Mouse (Mus musculus) intestine, postnatal 0 days (tissue): Measurements from ENCODE around the gene Samd4. TPM values are rescaled to one million over a fixed set of nuclear protein-coding genes. Genes with fewer than 3 reads are reported as not detected.
"Not testable (repeated sequence)": the region's sequence is repeated elsewhere in the genome, so short reads cannot be mapped to it uniquely, and the experiment has no call there.

Experiments used
- ATAC-seq: fragments of 200-750 bp; cut with Nextera tagmentation; 2 replicates; pipeline ENCODE4 v1.8.0; 2017; ENCODE audit warnings: mild to moderate bottlenecking, moderate TSS enrichment, moderate library complexity
- H3K27ac ChIP-seq: fragments of 300-500 bp; sonication (generic); 2 replicates; pipeline ENCODE4 v1.5.1; 2014; ENCODE audit warnings: mild to moderate bottlenecking, low read depth, low read length, moderate library complexity
- H3K27me3 ChIP-seq: fragments of 300-500 bp; sonication (generic); replicated peaks from 2 replicates; pipeline ENCODE4 v1.6.1; 2014; ENCODE audit warnings: low read length, mixed read lengths; ENCODE audit not compliant: control insufficient read depth, insufficient read depth
- H3K36me3 ChIP-seq: fragments of 300-500 bp; sonication (generic); 2 replicates; pipeline ENCODE4 v1.6.1; 2014; ENCODE audit warnings: mild to moderate bottlenecking, moderate library complexity; ENCODE audit not compliant: control insufficient read depth, insufficient read depth
- H3K4me1 ChIP-seq: fragments of 300-500 bp; sonication (generic); replicated peaks from 2 replicates; pipeline ENCODE4 v1.6.1; 2014; ENCODE audit warnings: antibody characterized with exemption, low read length, mixed read lengths; ENCODE audit not compliant: control insufficient read depth, insufficient read depth
- H3K4me2 ChIP-seq: fragments of 300-500 bp; sonication (generic); replicated peaks from 2 replicates; pipeline ENCODE4 v1.6.1; 2014; ENCODE audit warnings: low read depth, mild to moderate bottlenecking, moderate library complexity
- H3K4me3 ChIP-seq: fragments of 300-500 bp; sonication (generic); 2 replicates; pipeline ENCODE4 v1.5.1; 2014; ENCODE audit warnings: low read depth, low read length
- H3K9ac ChIP-seq: fragments of 300-500 bp; sonication (generic); 2 replicates; pipeline ENCODE4 v1.6.1; 2014; ENCODE audit warnings: mild to moderate bottlenecking, low read depth, low read length
- H3K9me3 ChIP-seq: fragments of 300-500 bp; sonication (generic); 2 replicates; pipeline ENCODE4 v1.6.1; 2016; ENCODE audit warnings: mixed run types; ENCODE audit not compliant: control insufficient read depth
- CTCF ChIP-seq: sonication (generic); IDR thresholded peaks from 2 replicates; pipeline ENCODE4 v1.5.1; 2016; ENCODE audit warnings: low read depth, mild to moderate bottlenecking, control low read depth, antibody characterized with exemption, moderate library complexity
- whole genome bisulfite sequencing: fragments of 180-500 bp; shearing (Covaris S2); extraction: QIAGEN DNeasy Blood & Tissue Kit; methylation state at CpG from one replicate; pipeline ENCODE4 v1.1.7; 2014; 5-methylcytosine and 5-hydroxymethylcytosine counted together
- polyA plus RNA-seq: library from polyadenylated mRNA; unstranded; fragments of >200 nt; fragmentation: Nextera tagmentation; extraction: Ambion mirVana; gene quantifications from 2 replicates; pipeline ENCODE4 v1.2.1, GENCODE M21; 2015

Gene Samd4
- polyA plus RNA-seq, 1 experiment from 2014 or later = 3.1 TPM

- Histone ChIP-seq H3K27me3 (no peaks in the 10 kb centered on the region), H3K27ac (no peak overlapping the region), H3K36me3 (no peaks in the 10 kb centered on the region), H3K4me2 (no peak overlapping the region), H3K4me1 (no peaks in the 10 kb centered on the region), H3K4me3 (no peak overlapping the region), H3K9me3 (no peaks in the 10 kb centered on the region), H3K9ac (no peak overlapping the region)
- ATAC-seq = no peak
- TF ChIP-seq CTCF = no peak
- 89% methylated on average over 5 of the region's 5 CpGs for WGBS
Observed at GRCm38 (mm10) chr14:47096357-47096756, 213.7 kb downstream of the Samd4 start.

DNA sequence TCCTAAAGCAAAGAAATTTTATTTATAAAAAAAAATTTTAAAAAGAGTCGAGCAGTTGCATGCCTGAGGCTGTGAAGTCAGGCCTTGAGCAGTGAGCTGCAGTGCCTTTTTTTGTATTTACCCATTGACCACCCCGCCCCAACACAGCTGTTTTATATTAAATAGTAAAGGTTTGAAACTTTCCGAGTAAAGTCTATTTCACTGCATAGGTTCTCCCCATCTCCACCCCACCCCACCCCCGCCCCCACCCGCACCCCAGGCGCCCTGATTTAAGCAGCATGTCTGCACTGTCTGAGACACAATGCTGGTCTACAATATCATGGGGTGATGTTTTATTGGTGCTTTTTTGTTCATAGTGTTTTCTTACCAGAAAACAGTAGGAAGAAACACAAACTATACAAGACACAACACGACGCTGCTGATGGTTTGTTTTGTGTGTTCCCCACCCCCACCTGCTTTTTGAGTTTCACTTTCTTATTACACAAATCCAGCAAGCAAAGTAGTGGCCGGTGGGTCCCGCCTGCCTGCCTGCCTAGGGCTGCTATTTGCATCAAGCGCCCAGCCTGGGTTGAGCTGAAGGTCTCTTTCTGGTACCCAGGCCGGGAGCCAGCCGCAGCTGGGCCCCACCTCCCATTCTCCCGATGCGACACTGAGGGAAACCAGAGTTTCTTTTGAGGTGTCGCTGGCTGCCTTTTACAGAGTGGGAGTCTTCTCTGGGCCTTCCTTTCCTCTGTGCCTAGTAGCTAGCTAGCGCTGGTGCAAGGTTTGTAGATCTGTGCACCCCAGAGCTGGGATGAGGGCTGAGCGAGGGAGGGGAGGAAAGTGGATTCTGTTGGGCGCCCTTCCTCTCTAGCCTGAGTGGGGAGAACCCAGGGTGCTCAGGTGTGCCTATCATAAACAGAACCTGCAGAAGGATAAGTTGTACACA, 221.9 kb downstream of the Samd4 start:
- peak; percentile 19; the same call in 1 of the 2 replicates for ATAC-seq
- H3K9ac ChIP-seq = peak overlapping the region; percentile 37; the same call in 1 of the 2 replicates

DNA sequence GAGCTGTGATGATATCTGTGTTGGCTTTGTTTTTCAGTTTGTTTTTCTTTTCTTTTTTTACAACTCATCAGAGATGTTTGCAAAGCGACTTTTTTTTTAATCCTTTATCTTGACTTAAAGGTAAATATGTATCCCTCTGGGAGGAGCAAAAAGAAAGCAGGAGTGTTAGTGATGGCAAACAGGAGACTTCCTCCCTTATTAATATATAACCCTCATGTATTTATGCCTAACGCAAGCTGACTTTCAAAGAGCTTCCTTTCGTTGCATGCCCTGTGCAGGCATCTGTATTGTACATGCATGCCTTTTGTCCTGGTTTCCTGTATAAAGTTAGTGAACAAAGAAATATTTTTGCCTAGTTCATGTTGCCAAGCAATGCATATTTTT, 222.5 kb downstream of the Samd4 start:
- Histone ChIP-seq H3K36me3 (no peaks in the 10 kb centered on the region), H3K4me2 (peak overlapping the region; percentile 65), H3K4me1 (no peaks in the 10 kb centered on the region), H3K27me3 (no peaks in the 10 kb centered on the region), H3K27ac (0 out of 2 replicates have a peak overlapping the region, but pooled peaks have one; percentile 30), H3K9ac (peak overlapping the region; percentile 37; the same call in 1 of the 2 replicates), H3K4me3 (no peak overlapping the region; the same call in 1 of the 2 replicates), H3K9me3 (no peaks in the 10 kb centered on the region)
- WGBS = 37% methylated on average over 3 of the region's 3 CpGs
- no peak for ATAC-seq
- no peak for TF ChIP-seq CTCF

More for the DNA sequence above, 221.9 kb downstream of the Samd4 start:
- peak overlapping the region; percentile 30; the same call in 1 of the 2 replicates for H3K27ac ChIP-seq
- no peaks in the 10 kb centered on the region for H3K4me1 ChIP-seq
- no peaks in the 10 kb centered on the region for H3K36me3 ChIP-seq
- H3K9me3 ChIP-seq = no peaks in the 10 kb centered on the region
- 31% methylated on average over 19 of the region's 19 CpGs for WGBS
- H3K4me2 ChIP-seq = peak overlapping the region; percentile 65
- no peak for TF ChIP-seq CTCF
- peak overlapping the region; percentile 36 for H3K4me3 ChIP-seq
- H3K27me3 ChIP-seq = no peaks in the 10 kb centered on the region

DNA sequence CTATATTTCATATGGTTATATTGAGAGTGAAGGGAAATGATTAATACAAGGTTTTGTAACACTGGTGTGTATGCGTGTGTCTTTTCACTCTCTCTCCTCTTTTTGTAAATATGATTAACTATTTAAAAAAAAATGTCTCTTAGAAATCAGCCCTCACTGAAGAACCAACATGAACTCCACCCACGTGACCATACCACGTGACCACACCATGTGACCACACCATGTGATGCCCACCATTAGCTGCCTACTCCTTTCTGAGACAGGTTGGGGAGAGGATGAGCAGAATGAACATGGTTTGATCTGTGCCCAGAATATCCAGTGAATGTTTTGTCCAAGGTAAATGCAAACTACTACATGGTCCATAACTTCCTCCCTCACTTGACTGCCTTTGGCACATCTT, 223.1 kb downstream of the Samd4 start:
- 91% methylated on average over 3 of the region's 3 CpGs for WGBS
- Histone ChIP-seq H3K4me1 (no peaks in the 10 kb centered on the region), H3K4me3 (no peak overlapping the region), H3K36me3 (no peaks in the 10 kb centered on the region), H3K4me2 (no peak overlapping the region), H3K27me3 (no peaks in the 10 kb centered on the region), H3K9me3 (no peaks in the 10 kb centered on the region), H3K27ac (no peak overlapping the region), H3K9ac (no peak overlapping the region)
- no peak for ATAC-seq
- no peak for TF ChIP-seq CTCF

GRCm38 (mm10) chr14:47107461-47107860, 224.8 kb downstream of the Samd4 start:
- H3K36me3 ChIP-seq = no peaks in the 10 kb centered on the region
- ATAC-seq = no peak
- no peak overlapping the region for H3K4me3 ChIP-seq
- no peak overlapping the region for H3K4me2 ChIP-seq
- no peaks in the 10 kb centered on the region for H3K4me1 ChIP-seq
- H3K9ac ChIP-seq = no peak overlapping the region
- no peaks in the 10 kb centered on the region for H3K27me3 ChIP-seq
- 84% methylated on average over 3 of the region's 3 CpGs for WGBS
- TF ChIP-seq CTCF = no peak
- H3K27ac ChIP-seq = no peak overlapping the region
- H3K9me3 ChIP-seq = no peaks in the 10 kb centered on the region

DNA sequence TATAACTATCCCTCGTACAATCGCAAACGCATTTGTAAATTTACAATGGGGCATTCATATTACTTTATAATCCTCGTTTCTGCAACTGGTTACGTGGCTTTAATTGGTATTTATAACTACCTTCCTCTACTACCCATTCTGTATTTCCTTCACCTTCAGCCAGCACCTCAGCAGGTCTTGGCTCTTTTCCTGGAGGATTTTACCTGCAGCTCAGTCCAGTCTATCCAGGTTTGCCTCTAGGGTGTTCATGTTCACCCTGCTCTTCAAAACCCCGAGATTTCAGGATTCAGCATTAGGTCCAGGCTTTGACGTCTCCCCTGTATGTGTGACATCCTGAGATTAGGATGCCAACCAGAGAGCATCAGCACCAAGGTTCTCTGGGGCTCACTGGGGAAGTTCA, 227.7 kb downstream of the Samd4 start:
- WGBS = 75% methylated on average over 4 of the region's 7 CpGs
- H3K9me3 ChIP-seq, H3K4me2 ChIP-seq, H3K36me3 ChIP-seq, ATAC-seq, H3K27ac ChIP-seq, H3K27me3 ChIP-seq, H3K9ac ChIP-seq, H3K4me3 ChIP-seq, H3K4me1 ChIP-seq: not testable (repeated sequence)
